Mouse (Mus musculus): ENCODE measurements around the gene Veph1. TPM values are rescaled to one million over a fixed set of nuclear protein-coding genes. Genes with fewer than 3 reads are reported as not detected.

Veph1 gene
- polyA plus RNA-seq, 1 experiment: not detected

DNA sequence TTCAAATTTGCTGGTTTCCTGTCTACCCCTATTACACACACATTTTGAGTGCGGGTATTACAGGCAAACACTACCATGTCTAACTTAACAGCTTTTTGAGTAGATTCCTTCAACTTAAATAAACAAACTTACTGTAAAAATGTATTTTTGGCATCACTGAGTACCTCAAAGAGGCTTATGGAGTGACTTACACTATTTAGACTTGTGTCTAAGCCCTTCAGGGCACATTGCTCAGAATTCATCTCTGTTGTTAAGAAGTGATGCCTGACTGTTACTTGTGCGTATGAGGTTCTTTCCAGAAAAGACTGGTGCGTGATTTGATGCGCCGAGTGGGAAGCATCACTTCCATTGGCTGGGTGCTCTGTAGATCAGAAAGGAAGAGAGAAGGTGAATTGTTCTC is 277.5 kb downstream of the Veph1 start:
- H3K36me3 ChIP-seq (ENCODE audit: control insufficient read depth, insufficient read depth, low read length): no peaks in the 10 kb centered on the region

GRCm38 (mm10) chr3:66007632-66008401 is 288.8 kb downstream of the Veph1 start:
- Histone ChIP-seq H3K27ac (ENCODE audit: control insufficient read depth, insufficient read depth, low read length) (no peak overlapping the region), H3K4me1 (replicated peaks; ENCODE audit: control insufficient read depth, insufficient read depth, low read length) (no peaks in the 10 kb centered on the region), H3K4me3 (ENCODE audit: control insufficient read depth, insufficient read depth, low read length) (no peak overlapping the region), H3K36me3 (ENCODE audit: control insufficient read depth, insufficient read depth, low read length) (no peaks in the 10 kb centered on the region), H3K27me3 (ENCODE audit: control insufficient read depth, insufficient read depth, low read length) (no peaks in the 10 kb centered on the region)
- WGBS: 83% methylated on average over 3 of the region's 3 CpGs
- TF ChIP-seq POLR2A (IDR thresholded peaks at IDR 0.05; ENCODE audit: control insufficient read depth, extremely low read depth, insufficient read depth, low read length, poor library complexity): no peak
- TF ChIP-seq CTCF (IDR thresholded peaks at IDR 0.05; ENCODE audit: borderline replicate concordance, control insufficient read depth, extremely low read depth, insufficient read depth, low read length, poor library complexity): no peak
- no peak for DNase-seq

More for the DNA sequence above, 277.5 kb downstream of the Veph1 start:
- no peak overlapping the region for H3K4me3 ChIP-seq (ENCODE audit: control insufficient read depth, insufficient read depth, low read length)
- no peaks in the 10 kb centered on the region for H3K4me1 ChIP-seq (replicated peaks; ENCODE audit: control insufficient read depth, insufficient read depth, low read length)
- no peak overlapping the region for H3K27ac ChIP-seq (ENCODE audit: control insufficient read depth, insufficient read depth, low read length)
- H3K27me3 ChIP-seq (ENCODE audit: control insufficient read depth, insufficient read depth, low read length): no peaks in the 10 kb centered on the region
- no peak for TF ChIP-seq POLR2A (IDR thresholded peaks at IDR 0.05; ENCODE audit: control insufficient read depth, extremely low read depth, insufficient read depth, low read length, poor library complexity)
- no peak for TF ChIP-seq CTCF (IDR thresholded peaks at IDR 0.05; ENCODE audit: borderline replicate concordance, control insufficient read depth, extremely low read depth, insufficient read depth, low read length, poor library complexity)
- WGBS: 99% methylated on average over 5 of the region's 5 CpGs
- no peak for DNase-seq

DNA sequence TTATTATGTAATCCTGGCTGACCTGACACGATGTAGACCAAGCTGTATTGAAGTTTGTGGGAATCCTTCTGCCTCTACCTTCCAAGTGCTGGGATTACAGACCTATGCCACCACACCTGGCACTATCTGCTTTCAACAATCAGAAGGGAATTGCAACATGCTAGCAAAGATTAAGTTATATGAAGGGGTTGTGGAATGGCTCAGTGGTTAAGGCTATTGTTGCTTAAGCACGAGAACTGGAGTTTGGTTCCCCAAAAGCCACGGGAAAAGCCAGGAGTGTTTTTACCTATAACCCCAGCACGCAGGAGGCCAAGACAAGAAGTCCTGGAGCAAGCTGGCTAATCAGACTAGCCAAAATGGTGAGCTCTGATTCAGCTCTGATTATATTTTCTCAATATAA is 291.6 kb downstream of the Veph1 start:
- WGBS: 70% methylated on average over 4 of the region's 4 CpGs
- Histone ChIP-seq H3K36me3 (ENCODE audit: control insufficient read depth, insufficient read depth, low read length) (no peaks in the 10 kb centered on the region), H3K27ac (ENCODE audit: control insufficient read depth, insufficient read depth, low read length) (no peak overlapping the region), H3K4me1 (replicated peaks; ENCODE audit: control insufficient read depth, insufficient read depth, low read length) (no peaks in the 10 kb centered on the region), H3K27me3 (ENCODE audit: control insufficient read depth, insufficient read depth, low read length) (no peaks in the 10 kb centered on the region), H3K4me3 (ENCODE audit: control insufficient read depth, insufficient read depth, low read length) (no peak overlapping the region)
- TF ChIP-seq CTCF (IDR thresholded peaks at IDR 0.05; ENCODE audit: borderline replicate concordance, control insufficient read depth, extremely low read depth, insufficient read depth, low read length, poor library complexity): no peak
- no peak for TF ChIP-seq POLR2A (IDR thresholded peaks at IDR 0.05; ENCODE audit: control insufficient read depth, extremely low read depth, insufficient read depth, low read length, poor library complexity)
- no peak for DNase-seq

DNA sequence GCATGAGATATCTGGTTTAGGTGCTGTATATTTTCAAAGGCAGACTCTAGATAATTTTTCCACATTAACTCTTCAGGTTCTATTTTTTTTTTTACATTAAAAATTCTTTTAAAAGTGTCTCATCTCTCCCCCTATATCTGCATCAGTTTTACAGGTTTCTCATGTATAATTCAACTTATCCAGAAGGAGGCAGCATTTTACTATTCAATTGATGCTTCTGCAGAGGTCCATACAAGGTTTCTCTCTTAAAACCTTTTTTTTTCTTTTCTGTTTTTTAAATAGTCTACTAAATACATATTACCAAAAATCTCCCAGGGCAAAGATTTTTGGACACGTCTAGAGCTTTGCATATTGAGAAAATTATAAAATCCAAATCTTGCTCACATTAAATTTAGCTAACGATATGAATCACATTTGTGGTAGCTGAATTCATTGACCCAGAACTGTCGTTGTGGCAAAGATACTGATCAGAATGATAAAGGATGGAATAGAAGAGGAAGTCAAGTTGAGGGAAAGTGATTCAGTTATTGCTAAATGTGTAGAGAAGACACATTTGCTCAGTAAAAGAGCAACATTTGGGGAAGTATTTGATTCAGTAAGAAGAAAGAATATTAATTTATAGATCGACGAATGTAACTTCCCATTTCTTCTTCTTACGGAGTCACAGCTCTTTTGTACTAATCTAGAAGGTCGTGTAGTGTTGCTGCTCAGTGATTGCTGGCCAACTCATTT is 292.3 kb downstream of the Veph1 start:
- no peaks in the 10 kb centered on the region for H3K36me3 ChIP-seq (ENCODE audit: control insufficient read depth, insufficient read depth, low read length)
- no peak for DNase-seq
- 16% methylated on average over 7 of the region's 7 CpGs for WGBS
- no peak overlapping the region for H3K27ac ChIP-seq (ENCODE audit: control insufficient read depth, insufficient read depth, low read length)
- no peaks in the 10 kb centered on the region for H3K4me1 ChIP-seq (replicated peaks; ENCODE audit: control insufficient read depth, insufficient read depth, low read length)
- TF ChIP-seq CTCF (IDR thresholded peaks at IDR 0.05; ENCODE audit: borderline replicate concordance, control insufficient read depth, extremely low read depth, insufficient read depth, low read length, poor library complexity) (no peak), POLR2A (IDR thresholded peaks at IDR 0.05; ENCODE audit: control insufficient read depth, extremely low read depth, insufficient read depth, low read length, poor library complexity) (no peak)
- no peaks in the 10 kb centered on the region for H3K27me3 ChIP-seq (ENCODE audit: control insufficient read depth, insufficient read depth, low read length)
- no peak overlapping the region for H3K4me3 ChIP-seq (ENCODE audit: control insufficient read depth, insufficient read depth, low read length)

Other genes with a start within 250 kb of the Veph1 start
- 0.13 and 0.24 TPM in 2 replicates for gene Ptx3, start 76.9 kb downstream of the Veph1 start, polyA plus RNA-seq (2012; rRNA removed)